Mouse (Mus musculus) embryonic stem cell, embryonic (primary cell): Measurements from ENCODE around the gene Ntsr1.

ENCODE experiments used
- CTCF ChIA-PET, 4 experiments: fragments of 300-600 bp in 2 of 4; fragments of 350-600 bp in 2 of 4; sonication (Branson Sonifier 250); formaldehyde crosslinking; loops; one replicate each; lab custom pipeline; 2022; ENCODE audit warnings: inconsistent platforms in 2 of 4; lab: Charles Lee
- POLR2A ChIA-PET, 4 experiments: fragments of 300-600 bp in 2 of 4; fragments of 350-600 bp in 2 of 4; sonication (Branson Sonifier 250); formaldehyde crosslinking; loops; one replicate each; lab custom pipeline; 2022; ENCODE audit warnings: antibody characterized with exemption in 4 of 4, inconsistent platforms in 1 of 4; lab: Charles Lee

The Ntsr1 gene

DNA sequence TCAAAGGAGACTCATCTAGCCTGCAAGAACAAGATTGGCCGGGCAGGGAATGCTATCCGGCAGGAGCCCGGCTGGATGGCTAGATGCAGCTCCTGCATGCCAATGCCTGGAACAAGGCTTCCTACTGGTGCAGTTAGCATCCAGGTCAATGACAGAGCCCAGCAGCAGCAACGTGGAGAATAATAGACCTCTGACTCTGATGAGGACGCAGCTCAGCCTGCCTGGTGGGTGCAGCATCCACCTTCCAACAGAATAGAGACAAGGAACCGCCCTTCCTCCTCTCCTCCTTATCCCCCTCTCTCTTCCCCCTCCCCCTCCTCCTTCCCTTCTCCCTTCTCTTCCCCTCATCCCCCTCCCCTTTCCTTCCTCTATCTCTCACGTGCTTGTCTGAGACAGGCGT is 28.1 kb downstream of the Ntsr1 start:
- POLR2A ChIA-PET, result no interaction called here
- CTCF ChIA-PET, result interaction anchor here in 1 of 4 experiments (0.6 to 0.7 kb wide), 2 partner anchors 51 to 253 kb away, joined by 3 read pairs; no protein-coding TSS in a partner anchor

DNA sequence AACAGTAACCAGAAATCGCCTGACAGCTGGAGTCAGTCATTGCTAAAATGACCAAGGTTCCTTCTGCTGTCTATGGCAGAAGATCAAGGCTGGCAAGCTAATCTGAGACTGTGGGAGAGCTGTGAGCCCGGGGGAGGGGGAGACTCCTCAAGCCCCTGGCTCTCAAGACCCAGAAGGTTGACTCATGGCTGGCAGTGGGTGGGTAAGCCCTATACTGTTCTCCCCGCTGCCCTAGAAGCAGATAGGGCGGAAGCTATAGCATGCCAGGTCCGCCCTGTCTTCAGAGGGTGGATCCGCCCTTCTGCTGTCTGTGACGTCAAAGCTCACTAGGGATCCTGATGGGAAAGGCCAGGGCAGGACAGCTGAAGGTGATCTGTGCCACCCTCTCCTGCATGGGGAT is 30.4 kb downstream of the Ntsr1 start:
- POLR2A ChIA-PET, result interaction anchor here in 1 of 4 experiments (0.8 kb wide), 1 partner anchor 590 kb away, joined by 3 read pairs; no protein-coding TSS in a partner anchor
- CTCF ChIA-PET, result interaction anchor here in 3 of 4 experiments (0.6 to 1.0 kb wide), 7 partner anchors 12 to 254 kb away, joined by 3 to 9 read pairs (median 4); partner anchors contain the start of gene Tcfl5 (in 1 of the 3)

DNA sequence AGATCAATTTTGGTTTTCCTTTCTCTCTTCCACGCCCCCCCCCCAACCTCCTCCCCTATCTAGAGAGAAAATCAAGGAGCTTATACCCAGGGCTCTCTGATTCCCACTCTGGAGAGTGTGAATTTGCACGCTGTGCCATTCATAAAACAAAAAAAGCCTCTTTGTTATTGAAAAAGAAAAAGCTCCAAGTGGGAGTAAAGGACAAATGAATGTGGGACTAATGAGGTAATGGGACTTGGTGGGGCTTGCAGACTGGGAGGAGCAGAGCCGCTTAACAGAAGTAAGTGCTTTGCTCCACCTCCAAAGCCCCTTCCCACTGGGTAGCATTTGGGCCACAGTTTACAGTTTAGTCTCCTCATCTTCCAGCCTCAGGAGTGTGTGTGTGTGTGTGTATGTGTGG is 30.8 kb downstream of the Ntsr1 start:
- ChIA-PET POLR2A (interaction anchor here in 2 of 4 experiments (0.6 to 0.8 kb wide), 2 partner anchors 125 to 590 kb away, joined by 3 read pairs; no protein-coding TSS in a partner anchor), CTCF (interaction anchor here in 3 of 4 experiments (0.6 to 1.0 kb wide), 11 partner anchors 12 to 998 kb away, joined by 3 to 9 read pairs (median 4); partner anchors contain the start of gene Tcfl5 (in 1 of the 3))

DNA sequence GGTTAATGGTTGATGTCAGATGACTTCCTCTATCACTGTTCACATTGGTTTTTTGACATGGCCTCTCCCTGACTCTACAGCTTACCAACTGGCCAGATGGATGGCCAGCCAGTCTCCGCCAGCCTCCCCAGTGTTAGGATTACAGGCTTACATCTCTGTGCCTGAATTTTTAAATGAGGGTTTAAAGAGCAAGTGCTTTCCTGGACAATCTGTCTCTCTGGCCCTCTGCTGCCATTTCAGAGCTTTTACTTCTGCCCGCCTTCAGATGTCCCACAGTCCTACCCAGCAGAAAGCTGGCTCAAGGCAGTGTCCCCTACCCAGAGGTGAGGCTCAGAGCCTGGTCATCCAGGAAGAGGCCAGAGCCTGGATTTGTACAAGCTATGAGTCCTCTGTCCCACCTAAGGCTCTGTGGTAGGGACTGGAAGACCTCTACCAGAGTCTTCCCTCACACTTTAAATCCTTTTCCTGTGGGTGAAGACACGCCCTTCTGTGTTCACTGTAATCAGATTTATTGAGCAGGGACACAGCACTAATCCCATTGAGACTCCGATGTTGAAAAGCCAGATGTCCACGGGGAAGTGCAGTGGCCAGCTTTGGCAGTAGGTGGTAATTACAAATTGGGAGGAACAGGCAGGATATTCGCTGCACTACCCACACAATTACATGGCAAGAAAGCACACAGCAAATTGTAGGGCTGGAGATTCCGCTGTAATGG is 32.1 kb downstream of the Ntsr1 start:
- ChIA-PET POLR2A (no interaction called here), CTCF (interaction anchor here in 2 of 4 experiments (0.9 to 1.1 kb wide), 2 partner anchors 59 to 256 kb away, joined by 3 to 4 read pairs; no protein-coding TSS in a partner anchor)

DNA sequence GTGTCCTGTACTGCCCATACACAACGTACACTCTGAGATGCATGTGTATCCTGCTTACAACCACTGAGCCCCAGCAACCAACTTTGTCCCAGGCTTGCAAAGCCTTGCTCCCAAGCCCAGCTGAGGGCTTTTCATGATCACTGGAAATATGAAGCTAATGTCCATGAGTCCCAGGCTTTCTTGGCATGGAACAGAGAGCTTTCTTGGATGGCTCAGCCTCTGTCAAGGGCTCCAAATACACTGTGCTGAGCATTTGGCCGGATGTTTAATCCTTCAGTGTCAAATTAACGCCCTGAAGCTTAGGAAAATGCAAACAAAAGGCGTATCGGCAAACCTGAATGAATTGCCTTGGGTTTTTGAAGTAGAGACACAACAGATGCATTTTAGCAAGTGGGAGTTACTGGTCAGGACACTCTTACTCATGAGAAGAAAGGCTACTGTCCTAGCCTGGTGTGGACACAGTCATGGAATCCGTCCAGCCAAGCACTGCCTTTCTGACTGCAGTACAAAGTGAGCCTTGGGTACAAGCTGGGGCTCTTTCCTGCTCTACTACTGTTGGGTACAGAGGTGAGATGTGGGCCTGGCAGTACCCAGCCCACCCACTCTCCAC is 32.7 kb downstream of the Ntsr1 start:
- POLR2A ChIA-PET, result no interaction called here
- CTCF ChIA-PET, result interaction anchor here in 2 of 4 experiments (0.9 to 1.1 kb wide), 2 partner anchors 60 to 256 kb away, joined by 3 to 4 read pairs; no protein-coding TSS in a partner anchor

DNA sequence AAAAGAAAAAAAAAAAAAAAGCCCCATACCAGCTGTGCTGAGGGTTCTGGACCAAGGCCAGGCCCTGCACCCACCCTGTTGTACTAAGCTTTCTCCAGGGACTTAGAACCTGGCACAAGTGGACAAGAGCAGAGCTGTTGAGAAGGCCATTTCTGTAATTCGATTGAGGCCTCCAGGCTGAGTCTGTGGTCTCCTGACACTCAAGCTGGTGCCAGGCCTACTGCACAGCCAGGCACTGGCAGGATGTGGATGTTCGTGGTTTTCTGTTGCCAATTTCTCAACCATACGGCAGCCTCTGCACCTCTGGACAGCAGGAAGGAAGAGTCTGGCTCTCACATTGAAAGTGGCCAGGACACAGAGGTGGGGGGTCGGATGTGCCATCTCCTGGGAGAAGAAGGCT is 33.5 kb downstream of the Ntsr1 start:
- ChIA-PET CTCF (no interaction called here), POLR2A (interaction anchor here in 1 of 4 experiments (0.7 kb wide), 1 partner anchor 56 kb away, joined by 5 read pairs; no protein-coding TSS in a partner anchor)

DNA sequence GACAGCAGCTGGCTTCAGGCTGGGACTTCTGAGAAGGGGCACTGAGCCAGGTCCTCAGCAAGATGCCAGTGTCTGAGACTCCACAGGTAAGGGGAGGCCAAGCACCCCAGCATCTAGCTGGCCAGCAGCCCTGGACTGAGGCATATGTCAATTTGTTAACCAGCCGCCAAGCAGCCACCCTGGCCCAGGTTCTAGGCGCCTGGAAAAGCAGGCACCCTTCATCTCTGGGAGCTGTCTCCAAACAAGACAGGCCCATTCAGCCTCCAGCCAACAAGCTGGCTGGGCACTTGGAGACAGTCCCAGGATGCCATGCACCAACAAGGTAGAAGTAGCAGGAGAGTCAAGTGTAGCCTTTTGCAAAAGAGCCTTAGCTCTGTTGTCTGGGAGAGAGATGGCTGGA is 43.9 kb downstream of the Ntsr1 start:
- ChIA-PET CTCF (interaction anchor here in 1 of 4 experiments (1.2 kb wide), 1 partner anchor 71 kb away, joined by 3 read pairs; no protein-coding TSS in a partner anchor), POLR2A (no interaction called here)

DNA sequence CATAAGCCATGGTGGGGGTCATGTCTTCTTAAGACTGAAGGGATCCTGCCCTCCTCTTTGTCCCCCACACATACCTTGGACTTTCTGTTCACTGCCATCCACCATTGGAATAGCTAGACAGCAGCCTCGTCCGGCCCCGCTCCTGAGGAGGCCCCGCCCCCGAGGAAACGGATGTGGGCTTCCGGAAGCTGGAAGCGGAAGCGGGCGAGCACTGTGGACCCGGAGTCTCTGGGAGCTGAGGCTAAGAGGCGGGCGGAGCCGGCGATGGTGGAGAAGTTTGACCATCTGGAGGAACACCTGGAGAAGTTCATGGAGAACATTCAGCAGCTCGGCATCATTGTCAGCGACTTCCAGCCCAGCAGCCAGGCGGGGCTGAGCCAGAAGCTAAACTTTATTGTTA is 45.3 kb downstream of the Ntsr1 start:
- CTCF ChIA-PET, result interaction anchor here in 1 of 4 experiments (1.0 kb wide), 1 partner anchor 72 kb away, joined by 4 read pairs; no protein-coding TSS in a partner anchor
- POLR2A ChIA-PET, result no interaction called here

DNA sequence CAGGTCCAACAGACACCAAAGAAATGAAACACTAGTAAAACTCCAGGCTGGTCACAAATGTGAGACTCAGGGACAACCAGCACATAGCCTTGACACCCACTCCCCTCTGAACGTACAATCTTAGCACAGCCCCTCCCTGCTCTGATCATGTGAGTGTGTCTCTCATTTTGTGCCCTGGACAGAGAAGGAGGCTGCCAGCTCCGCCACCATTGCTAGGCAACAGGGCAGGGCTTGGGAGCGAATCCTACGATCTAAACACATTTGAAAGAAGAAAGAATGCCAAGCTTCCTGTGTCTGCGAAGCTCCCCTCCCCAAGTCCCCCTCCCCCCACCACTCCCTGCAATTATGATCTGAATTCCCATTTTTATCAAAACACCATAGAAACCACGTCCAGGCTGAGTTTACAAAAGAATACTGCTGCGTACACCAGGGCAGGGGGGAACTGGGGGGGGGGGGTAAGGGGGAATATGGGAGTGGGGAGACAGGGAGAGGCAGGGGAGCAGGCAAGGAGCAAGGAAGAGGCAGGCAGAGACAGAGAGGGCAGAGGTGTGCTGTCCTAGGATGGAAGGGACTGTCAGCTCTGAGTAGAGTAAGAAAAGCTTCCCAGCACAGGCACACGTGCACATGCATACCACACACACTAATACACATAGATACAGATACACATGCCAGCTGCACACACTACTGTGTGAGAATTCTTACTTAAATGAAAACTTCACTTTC is 47.8 kb downstream of the Ntsr1 start:
- CTCF ChIA-PET, result interaction anchor here in 2 of 4 experiments (0.6 to 1.5 kb wide), 6 partner anchors 31 to 433 kb away, joined by 3 to 5 read pairs (median 3); no protein-coding TSS in a partner anchor
- POLR2A ChIA-PET, result interaction anchor here in 2 of 4 experiments (0.6 to 1.2 kb wide), 5 partner anchors 19 to 1132 kb away, joined by 3 to 7 read pairs (median 4); partner anchors contain the start of gene Mrgbp (in 1 of the 2)

DNA sequence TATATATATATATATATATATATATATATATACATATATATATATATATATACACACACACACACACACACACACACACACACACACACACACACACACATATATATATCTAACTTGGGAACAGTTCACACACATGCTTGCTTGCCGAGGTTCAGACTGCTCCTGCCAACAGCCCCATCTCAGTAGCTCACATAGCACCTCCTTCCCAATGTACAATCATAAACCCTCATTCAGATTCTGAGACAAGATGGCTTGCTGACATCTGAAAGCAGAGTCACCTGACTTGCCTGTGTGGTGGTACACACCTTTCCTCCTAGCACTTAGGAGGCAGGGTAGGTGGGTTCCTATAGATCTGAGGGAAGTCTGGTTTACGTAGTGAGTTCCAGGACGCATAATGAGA is 52.6 kb downstream of the Ntsr1 start:
- ChIA-PET POLR2A (interaction anchor here in 2 of 4 experiments (0.6 to 0.8 kb wide), 2 partner anchors 11 to 30 kb away, joined by 3 read pairs; no protein-coding TSS in a partner anchor), CTCF (interaction anchor here (0.6 to 1.4 kb wide), 5 partner anchors 11 to 918 kb away, joined by 3 read pairs; no protein-coding TSS in a partner anchor)

DNA sequence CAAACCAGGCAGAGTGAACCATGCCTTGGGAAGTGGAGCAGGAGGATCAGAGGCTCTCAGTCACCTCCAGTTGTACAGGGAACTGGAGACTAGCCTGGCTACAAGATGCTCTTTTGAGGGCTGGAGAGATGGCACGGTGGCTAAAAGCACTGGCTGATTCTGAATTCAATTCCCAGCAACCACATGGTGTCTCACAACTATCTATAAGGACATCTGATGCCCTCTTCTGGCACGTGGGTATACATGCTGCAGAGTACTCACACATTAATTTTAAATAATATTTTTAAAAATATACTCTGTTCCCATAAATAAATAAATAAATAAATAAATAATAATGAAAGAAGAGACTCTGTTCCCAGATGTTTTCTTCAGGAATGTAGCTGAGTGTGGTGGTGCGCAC is 55.4 kb downstream of the Ntsr1 start:
- ChIA-PET CTCF (interaction anchor here in 2 of 4 experiments (1.3 to 2.4 kb wide), 2 partner anchors 83 kb away, joined by 3 to 7 read pairs; no protein-coding TSS in a partner anchor), POLR2A (interaction anchor here in 1 of 4 experiments (1.1 kb wide), 1 partner anchor 144 kb away, joined by 3 read pairs; no protein-coding TSS in a partner anchor)

DNA sequence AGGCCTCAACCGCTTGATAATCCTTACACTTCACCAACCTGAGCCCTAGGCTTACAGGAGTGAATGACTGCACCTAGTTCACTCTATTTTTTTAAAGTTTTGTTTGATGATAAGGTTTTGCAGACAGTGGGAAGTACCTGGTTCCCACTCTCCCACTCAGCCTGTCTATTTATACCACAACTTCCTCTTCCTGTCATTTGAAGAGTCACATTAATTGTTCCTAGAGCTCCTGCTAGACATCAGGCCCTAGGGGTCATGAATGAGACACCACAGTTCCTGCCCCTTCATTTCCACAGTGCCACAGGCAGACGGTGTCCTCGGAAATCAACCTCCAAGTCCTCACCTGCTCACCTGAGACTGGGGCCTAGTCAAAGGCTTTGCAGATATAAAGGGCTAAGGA is 56.7 kb downstream of the Ntsr1 start:
- ChIA-PET CTCF (interaction anchor here in 1 of 4 experiments (2.4 kb wide), 1 partner anchor 84 kb away, joined by 7 read pairs; no protein-coding TSS in a partner anchor), POLR2A (interaction anchor here in 1 of 4 experiments (0.6 kb wide), 1 partner anchor 495 kb away, joined by 3 read pairs; no protein-coding TSS in a partner anchor)

DNA sequence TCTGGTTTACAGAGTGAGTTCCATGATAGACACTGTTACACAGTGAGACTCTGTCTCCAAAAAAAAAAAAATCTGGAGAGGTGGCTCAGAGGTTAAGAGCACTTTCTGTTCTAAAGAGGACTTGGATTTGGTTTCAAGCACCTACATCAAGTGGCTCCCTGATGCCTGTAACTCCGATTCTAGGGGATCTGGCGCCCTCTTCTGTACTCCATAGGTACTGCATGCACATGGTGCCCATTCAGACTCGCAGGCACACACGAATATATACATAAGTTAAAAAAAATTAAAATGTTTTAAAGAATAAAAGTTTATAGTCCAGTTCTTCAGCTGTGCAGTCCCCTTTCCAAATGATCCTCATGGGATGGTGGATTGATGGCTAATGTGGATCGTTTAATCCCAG is 60.5 kb downstream of the Ntsr1 start:
- POLR2A ChIA-PET, result interaction anchor here in 1 of 4 experiments (1.0 to 1.5 kb wide), 2 partner anchors 38 to 218 kb away, joined by 3 read pairs; no protein-coding TSS in a partner anchor

DNA sequence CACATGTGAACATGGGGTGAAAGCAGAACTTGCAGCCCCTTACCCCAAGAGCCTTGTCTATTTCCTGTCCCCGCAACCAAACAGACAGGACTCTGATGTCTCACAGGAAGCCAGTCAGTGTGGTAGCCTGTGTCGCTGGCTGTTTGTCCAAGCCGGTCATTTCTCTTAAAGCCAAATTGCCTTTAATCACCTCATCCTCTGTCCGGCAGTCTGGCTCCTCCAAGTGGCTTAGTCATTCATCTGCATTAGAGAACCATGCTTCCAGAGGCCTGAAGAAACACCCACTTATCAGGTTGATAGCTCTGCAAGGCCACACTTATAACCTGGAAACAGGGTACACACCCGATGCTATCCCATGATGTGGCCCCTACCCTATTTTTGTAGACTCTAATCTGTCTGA is 62.4 kb downstream of the Ntsr1 start:
- ChIA-PET CTCF (interaction anchor here in 2 of 4 experiments (0.6 to 1.5 kb wide), 3 partner anchors 16 to 133 kb away, joined by 3 to 5 read pairs (median 4); no protein-coding TSS in a partner anchor), POLR2A (interaction anchor here in 2 of 4 experiments (0.9 to 1.3 kb wide), 2 partner anchors 17 to 20 kb away, joined by 3 read pairs; no protein-coding TSS in a partner anchor)

More for the DNA sequence above, 60.5 kb downstream of the Ntsr1 start:
- CTCF ChIA-PET, result interaction anchor here (0.6 to 2.7 kb wide), 10 partner anchors 10 to 284 kb away, joined by 3 to 35 read pairs (median 6); no protein-coding TSS in a partner anchor

DNA sequence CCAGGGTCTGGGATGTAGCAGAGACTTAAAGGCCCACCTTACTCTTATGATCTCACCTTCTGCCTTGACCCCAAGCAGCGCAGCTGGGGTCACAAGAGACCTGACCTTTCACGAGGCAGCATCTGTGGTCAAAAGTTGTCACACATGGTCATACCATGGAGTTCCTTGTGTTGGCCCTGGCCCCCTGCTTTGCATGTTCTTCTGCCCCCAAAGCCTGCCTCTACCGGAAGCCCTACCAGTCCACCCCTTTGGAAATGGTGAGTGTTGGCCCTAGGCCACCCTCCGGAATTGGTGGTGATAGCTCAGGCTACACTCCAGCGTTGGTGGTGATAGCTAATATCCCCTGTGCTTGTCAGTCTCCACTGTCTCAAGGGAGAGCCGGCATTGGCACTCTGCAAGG is 63.5 kb downstream of the Ntsr1 start:
- CTCF ChIA-PET, result interaction anchor here in 3 of 4 experiments (1.0 to 1.8 kb wide), 9 partner anchors 10 to 154 kb away, joined by 3 to 8 read pairs (median 5); no protein-coding TSS in a partner anchor
- POLR2A ChIA-PET, result interaction anchor here in 2 of 4 experiments (0.9 to 1.3 kb wide), 5 partner anchors 19 to 77 kb away, joined by 3 read pairs; no protein-coding TSS in a partner anchor

DNA sequence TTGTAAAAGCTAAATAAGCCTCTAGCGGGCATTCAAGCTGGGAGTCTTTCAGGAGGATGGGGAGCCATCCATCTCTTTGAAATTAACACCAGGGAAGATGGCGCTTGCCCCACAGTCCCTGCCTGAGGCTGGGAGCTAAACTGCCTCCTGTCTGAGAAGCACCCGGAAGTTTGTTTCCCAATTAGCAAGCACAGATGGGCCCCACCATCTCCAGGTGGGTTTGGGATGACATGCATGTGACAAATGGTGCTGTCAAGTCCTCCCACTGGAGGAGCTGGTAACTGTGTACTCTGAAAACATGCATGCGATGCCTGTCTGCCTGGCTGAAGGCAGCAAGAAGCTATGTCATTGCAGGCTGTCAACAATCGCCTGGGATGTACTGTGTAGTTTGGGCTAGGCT is 64.1 kb downstream of the Ntsr1 start:
- CTCF ChIA-PET, result interaction anchor here in 3 of 4 experiments (0.8 to 1.8 kb wide), 10 partner anchors 11 to 217 kb away, joined by 3 to 8 read pairs (median 4); no protein-coding TSS in a partner anchor
- POLR2A ChIA-PET, result interaction anchor here in 3 of 4 experiments (0.6 to 1.3 kb wide), 5 partner anchors 11 to 77 kb away, joined by 3 read pairs; no protein-coding TSS in a partner anchor
